Mouse (Mus musculus): ENCODE data around the gene Gm4133. TPM values are rescaled to one million over a fixed set of nuclear protein-coding genes. Genes with fewer than 3 reads are reported as not detected.
"Not testable (repeated sequence)": the region's sequence is repeated elsewhere in the genome, so short reads cannot be mapped to it uniquely, and the experiment has no call there.

Gene Gm4133
- polyA plus RNA-seq (2014; fragmentation: Nextera tagmentation; extraction: Ambion mirVana): not detected in 2 replicates

- H3K36me3 ChIP-seq (replicated peaks; ENCODE audit: control insufficient read depth, insufficient read depth); H3K9ac ChIP-seq; H3K4me2 ChIP-seq (replicated peaks); ATAC-seq (ENCODE audit: low FRiP score); DNase-seq (ENCODE audit: low spot score); H3K9me3 ChIP-seq (ENCODE audit: control insufficient read depth, low read length); H3K27me3 ChIP-seq (ENCODE audit: control insufficient read depth, insufficient read depth, low read length); H3K4me1 ChIP-seq (replicated peaks; ENCODE audit: control insufficient read depth, insufficient read depth, low read length); H3K27ac ChIP-seq; H3K4me3 ChIP-seq (replicated peaks; ENCODE audit: low read length): not testable (repeated sequence)
- no CpG with 5 or more reads among the region's 2 CpGs for WGBS
Observed at GRCm38 (mm10) chr7:20333965-20334364, at the start of gene Gm4133. Gm4133 (minus strand) TSS chr7:20334065.

DNA sequence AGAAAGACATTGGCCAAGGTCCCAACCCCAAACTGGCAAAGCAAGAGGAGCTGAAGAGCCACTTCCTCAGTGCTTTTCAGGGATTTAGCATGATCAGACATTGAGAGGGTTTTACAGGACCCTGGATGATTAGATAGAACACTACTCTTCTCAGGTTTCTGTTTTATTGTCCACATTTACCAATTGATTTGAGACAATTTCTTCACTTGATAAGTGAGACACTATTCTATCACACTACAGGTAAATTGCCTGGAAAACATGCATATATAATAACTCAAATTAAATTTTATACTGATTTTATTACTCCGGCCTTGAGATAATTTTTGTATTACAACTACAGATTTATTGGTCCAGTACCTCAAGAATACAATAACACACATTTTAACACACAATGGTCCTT, 41.4 kb upstream of the Gm4133 start, which contains the start of gene Gm5728:
Gene Gm5728 (minus strand): TSS at position 101 of the 400 bp plus-strand sequence.
- not testable (repeated sequence) for H3K27ac ChIP-seq; ATAC-seq (ENCODE audit: low FRiP score); H3K4me2 ChIP-seq (replicated peaks); H3K36me3 ChIP-seq (replicated peaks; ENCODE audit: control insufficient read depth, insufficient read depth); H3K4me1 ChIP-seq (replicated peaks; ENCODE audit: control insufficient read depth, insufficient read depth, low read length); H3K27me3 ChIP-seq (ENCODE audit: control insufficient read depth, insufficient read depth, low read length); H3K9ac ChIP-seq; H3K4me3 ChIP-seq (replicated peaks; ENCODE audit: low read length); H3K9me3 ChIP-seq (ENCODE audit: control insufficient read depth, low read length); DNase-seq (ENCODE audit: low spot score)
- no CpG with 5 or more reads among the region's 1 CpGs for WGBS

Other genes starting within 250 kb of the Gm4133 start
- gene Vmn1r91, start 234.4 kb downstream of the Gm4133 start, polyA plus RNA-seq (2014; fragmentation: Nextera tagmentation; extraction: Ambion mirVana): not detected in 2 replicates
- not detected in 2 replicates for gene Gm16442, start 211.5 kb downstream of the Gm4133 start, polyA plus RNA-seq (2014; fragmentation: Nextera tagmentation; extraction: Ambion mirVana)
- gene Vmn1r93, start 195.0 kb downstream of the Gm4133 start, polyA plus RNA-seq (2014; fragmentation: Nextera tagmentation; extraction: Ambion mirVana): not detected in 2 replicates
- gene Vmn1r94, start 165.7 kb downstream of the Gm4133 start, polyA plus RNA-seq (2014; fragmentation: Nextera tagmentation; extraction: Ambion mirVana): not detected in 2 replicates
- gene Vmn1r95, start 140.4 kb downstream of the Gm4133 start, polyA plus RNA-seq (2014; fragmentation: Nextera tagmentation; extraction: Ambion mirVana): not detected in 2 replicates
- not detected in 2 replicates for gene Gm6164, start 128.5 kb downstream of the Gm4133 start, polyA plus RNA-seq (2014; fragmentation: Nextera tagmentation; extraction: Ambion mirVana)
- gene Gm4498, start 100.2 kb downstream of the Gm4133 start, polyA plus RNA-seq (2014; fragmentation: Nextera tagmentation; extraction: Ambion mirVana): not detected in 2 replicates
- gene Gm5890, start 71.2 kb downstream of the Gm4133 start, polyA plus RNA-seq (2014; fragmentation: Nextera tagmentation; extraction: Ambion mirVana): not detected in 2 replicates
- not detected in 2 replicates for gene Gm5728, start 41.3 kb upstream of the Gm4133 start, polyA plus RNA-seq (2014; fragmentation: Nextera tagmentation; extraction: Ambion mirVana)
- not detected in 2 replicates for gene Vmn1r100, start 83.9 kb upstream of the Gm4133 start, polyA plus RNA-seq (2014; fragmentation: Nextera tagmentation; extraction: Ambion mirVana)
- gene Vmn1r101, start 108.5 kb upstream of the Gm4133 start, polyA plus RNA-seq (2014; fragmentation: Nextera tagmentation; extraction: Ambion mirVana): not detected in 2 replicates
- not detected in 2 replicates for gene Gm10670, start 140.9 kb upstream of the Gm4133 start, polyA plus RNA-seq (2014; fragmentation: Nextera tagmentation; extraction: Ambion mirVana)
- gene Vmn1r103, start 176.5 kb upstream of the Gm4133 start, polyA plus RNA-seq (2014; fragmentation: Nextera tagmentation; extraction: Ambion mirVana): not detected in 2 replicates
- gene Vmn1r104, start 199.8 kb upstream of the Gm4133 start, polyA plus RNA-seq (2014; fragmentation: Nextera tagmentation; extraction: Ambion mirVana): not detected in 2 replicates
- not detected in 2 replicates for gene Gm5726, start 211.7 kb upstream of the Gm4133 start, polyA plus RNA-seq (2014; fragmentation: Nextera tagmentation; extraction: Ambion mirVana)
- not detected in 2 replicates for gene Gm4141, start 242.2 kb upstream of the Gm4133 start, polyA plus RNA-seq (2014; fragmentation: Nextera tagmentation; extraction: Ambion mirVana)

Data from hindbrain, embryonic 14.5 days (tissue).